Mouse (Mus musculus) monocyte, adult 5-6 weeks (primary cell): Measurements from ENCODE around the gene Rnf10. TPM values are rescaled to one million over a fixed set of nuclear protein-coding genes. Genes with fewer than 3 reads are reported as not detected.

ENCODE experiments used
- total RNA-seq: library from RNA; stranded (forward); fragments of 200-1000, 200-491, 200-594 nt; gene quantifications from 3 replicates; pipeline ENCODE4 v1.2.3, GENCODE M21; 2017

Rnf10 gene
- total RNA-seq, 1 experiment from 2014 or later = 61.2 TPM

Other genes with a start within 250 kb of the Rnf10 start
- gene Gm10401, start 174.6 kb downstream of the Rnf10 start, total RNA-seq = 0.75 TPM in 1 of 3 replicates, not detected in the others
- gene Acads, start 153.6 kb downstream of the Rnf10 start, total RNA-seq = 10.4 to 19.1 TPM (median 15.8 TPM) in 3 replicates
- 10.1 to 27.7 TPM (median 18.6 TPM) in 3 replicates for gene Unc119b, start 137.9 kb downstream of the Rnf10 start, total RNA-seq
- 59.6 to 65.0 TPM (median 62.6 TPM) in 3 replicates for gene Mlec, start 114.7 kb downstream of the Rnf10 start, total RNA-seq
- not detected in 3 replicates for gene Cabp1, start 78.5 kb downstream of the Rnf10 start, total RNA-seq
- gene Pop5, start 37.1 kb downstream of the Rnf10 start, total RNA-seq = 57.1 to 85.3 TPM (median 81.5 TPM) in 3 replicates
- gene Coq5, start 6.8 kb upstream of the Rnf10 start, total RNA-seq = 41.4 to 45.3 TPM (median 44.4 TPM) in 3 replicates
- 110 to 176 TPM (median 141 TPM) in 3 replicates for gene Dynll1, start 28.1 kb upstream of the Rnf10 start, total RNA-seq
- 62.5 to 83.1 TPM (median 79.3 TPM) in 3 replicates for gene Srsf9, start 54.3 kb upstream of the Rnf10 start, total RNA-seq
- 4.9 to 7.6 TPM (median 5.8 TPM) in 3 replicates for gene Gatc, start 68.3 kb upstream of the Rnf10 start, total RNA-seq
- 16.4 to 23.1 TPM (median 22.2 TPM) in 3 replicates for gene Triap1, start 68.3 kb upstream of the Rnf10 start, total RNA-seq
- 55.6 to 79.0 TPM (median 64.1 TPM) in 3 replicates for gene Cox6a1, start 76.1 kb upstream of the Rnf10 start, total RNA-seq
- not detected in 3 replicates for gene Msi1, start 156.7 kb upstream of the Rnf10 start, total RNA-seq
- gene Pla2g1b, start 193.4 kb upstream of the Rnf10 start, total RNA-seq = not detected in 3 replicates
- 5.2 to 10.7 TPM (median 7.8 TPM) in 3 replicates for gene Sirt4, start 211.8 kb upstream of the Rnf10 start, total RNA-seq
- 85.9 to 113 TPM (median 106 TPM) in 3 replicates for gene Pxn, start 233.8 kb upstream of the Rnf10 start, total RNA-seq